Mouse (Mus musculus) heart, adult 2 months (tissue): ENCODE results near the gene Mtmr3. TPM values are rescaled to one million over a fixed set of nuclear protein-coding genes. Genes with fewer than 3 reads are reported as not detected.

Experiments used
- DNase-seq, 2 experiments: peaks; one replicate each; pipeline ENCODE4 v3.0.0; 2021
- H3K27ac ChIP-seq: fragments of 200-600 bp; 2 replicates; pipeline ENCODE4 v1.8.1; 2022
- H3K27me3 ChIP-seq: fragments of 200-500 bp; 2 replicates; pipeline ENCODE4 v1.6.1; 2012; ENCODE audit warnings: mild to moderate bottlenecking, low read length, inconsistent platforms, mixed read lengths; ENCODE audit not compliant: control insufficient read depth, insufficient read depth
- H3K36me3 ChIP-seq: fragments of 200-500 bp; 2 replicates; pipeline ENCODE4 v1.6.1; 2012; ENCODE audit warnings: low read length, inconsistent platforms; ENCODE audit not compliant: control insufficient read depth, insufficient read depth
- H3K4me1 ChIP-seq: fragments of 200-500 bp; 2 replicates; pipeline ENCODE4 v1.6.1; 2011; ENCODE audit warnings: low read length; ENCODE audit not compliant: control insufficient read depth, insufficient read depth
- H3K4me3 ChIP-seq: fragments of 200-600 bp; 2 replicates; pipeline ENCODE4 v1.8.1; 2022
- H3K79me2 ChIP-seq: fragments of 200-500 bp; replicated peaks from 2 replicates; pipeline ENCODE4 v1.6.1; 2012; ENCODE audit warnings: mild to moderate bottlenecking, inconsistent platforms, low read length, moderate library complexity, mixed read lengths; ENCODE audit not compliant: control insufficient read depth, insufficient read depth
- H3K9ac ChIP-seq: fragments of 200-500 bp; 2 replicates; pipeline ENCODE4 v1.6.1; 2012; ENCODE audit warnings: low read depth, mild to moderate bottlenecking, control low read depth, inconsistent platforms, low read length, mixed read lengths
- CTCF ChIP-seq: fragments of 200-600 bp; IDR thresholded peaks from 2 replicates; pipeline ENCODE4 v1.8.1; 2022; ENCODE audit warnings: antibody characterized with exemption, mild to moderate bottlenecking, moderate library complexity
- EP300 ChIP-seq: fragments of 200-500 bp; IDR thresholded peaks from 2 replicates; pipeline ENCODE4 v1.6.1; 2011; ENCODE audit warnings: low read depth, low read length, control low read depth; ENCODE audit not compliant: insufficient read depth
- POLR2A ChIP-seq: fragments of 200-500 bp; IDR thresholded peaks from 2 replicates; pipeline ENCODE4 v1.6.1; 2011; ENCODE audit warnings: mild to moderate bottlenecking, low read depth, low read length, control low read depth; ENCODE audit not compliant: insufficient read depth
- WGBS: fragments of 180-500 bp; shearing (Covaris S2); methylation state at CpG from one replicate; pipeline ENCODE4 v1.1.7; 2018; 5-methylcytosine and 5-hydroxymethylcytosine counted together
- intact Hi-C: fragments of 180-260 bp; cut with DNase I; formaldehyde crosslinking; loops from one replicate; pipeline ENCODE4 v1.15.1; 2025
- polyA plus RNA-seq: library from polyadenylated mRNA; depleted of rRNA; stranded (reverse); fragments of >200 nt; gene quantifications from 2 replicates; pipeline ENCODE4 v1.2.3, GENCODE M21; 2012
- total RNA-seq, 2 experiments: library from RNA; stranded (reverse); gene quantifications; 2 replicates each; pipeline ENCODE4 v1.2.3; 2021

The Mtmr3 gene
- total and polyA plus RNA-seq, 3 experiments = 24.4 to 50.8 (median 43.9) TPM

GRCm38 (mm10) chr11:4452467-4453184, 142.0 kb downstream of the Mtmr3 start:
- 75% methylated on average over 12 of the region's 12 CpGs for WGBS
- no peak overlapping the region for H3K9ac ChIP-seq
- H3K27ac ChIP-seq = no peak overlapping the region
- intact Hi-C loops = no loop called here
- no peaks in the 10 kb centered on the region for H3K36me3 ChIP-seq
- no peak for TF ChIP-seq EP300
- H3K27me3 ChIP-seq = no peaks in the 10 kb centered on the region
- H3K4me3 ChIP-seq = no peak overlapping the region
- H3K79me2 ChIP-seq = no peaks in the 10 kb centered on the region
- no peak for DNase-seq
- H3K4me1 ChIP-seq = no peaks in the 10 kb centered on the region

- no peak overlapping the region for H3K4me3 ChIP-seq
- no peaks in the 10 kb centered on the region for H3K79me2 ChIP-seq
- TF ChIP-seq CTCF (peak; percentile 77), POLR2A (no peak)
- peak; percentile 24 to 45 for DNase-seq
- no peak overlapping the region for H3K9ac ChIP-seq
- H3K4me1 ChIP-seq = no peaks in the 10 kb centered on the region
- 27% methylated on average over 9 of the region's 9 CpGs for WGBS
- intact Hi-C loops = no loop called here
- no peaks in the 10 kb centered on the region for H3K36me3 ChIP-seq
- H3K27me3 ChIP-seq = no peaks in the 10 kb centered on the region
- H3K27ac ChIP-seq = no peak overlapping the region
These were observed 143.5 kb downstream of the Mtmr3 start for GRCm38 (mm10) chr11:4451116-4451515.

- H3K4me1 ChIP-seq = no peaks in the 10 kb centered on the region
- no peaks in the 10 kb centered on the region for H3K79me2 ChIP-seq
- no peak overlapping the region for H3K4me3 ChIP-seq
- WGBS = 88% methylated on average over 9 of the region's 9 CpGs
- TF ChIP-seq CTCF (no peak), POLR2A (no peak), EP300 (no peak)
- H3K27ac ChIP-seq = no peak overlapping the region
- no peaks in the 10 kb centered on the region for H3K27me3 ChIP-seq
- H3K36me3 ChIP-seq = no peaks in the 10 kb centered on the region
- H3K9ac ChIP-seq = no peak overlapping the region
- no peak for DNase-seq
- intact Hi-C loops = no loop called here
These were observed 148.3 kb downstream of the Mtmr3 start for GRCm38 (mm10) chr11:4446195-4446868.

GRCm38 (mm10) chr11:4442280-4442679, 152.4 kb downstream of the Mtmr3 start:
- Histone ChIP-seq H3K27me3 (no peaks in the 10 kb centered on the region), H3K4me1 (no peaks in the 10 kb centered on the region), H3K36me3 (no peaks in the 10 kb centered on the region), H3K4me3 (no peak overlapping the region), H3K79me2 (no peaks in the 10 kb centered on the region), H3K27ac (no peak overlapping the region), H3K9ac (no peak overlapping the region)
- TF ChIP-seq EP300 (no peak), CTCF (no peak), POLR2A (no peak)
- no peak for DNase-seq
- WGBS = 27% methylated on average over 1 of the region's 1 CpGs
- intact Hi-C loops = no loop called here

GRCm38 (mm10) chr11:4440978-4441377, 153.7 kb downstream of the Mtmr3 start, which contains the start of gene Hormad2:
Gene Hormad2 (minus strand): TSS chr11:4441105.
- no peak within 1 kb of the TSS for H3K4me3 ChIP-seq
- H3K4me1 ChIP-seq = no peaks in the 10 kb centered on the region
- intact Hi-C loops = no loop called here
- TF ChIP-seq CTCF = no peak
- no peak for TF ChIP-seq EP300
- TF ChIP-seq POLR2A = no peak
- H3K27ac ChIP-seq = no peak within 1 kb of the TSS
- no peaks in the 10 kb centered on the region for H3K27me3 ChIP-seq
- DNase-seq = no peak
- no peaks in the 10 kb centered on the region for H3K36me3 ChIP-seq
- 45% methylated on average over 19 of the region's 19 CpGs for WGBS
- no peak within 1 kb of the TSS for H3K9ac ChIP-seq
- no peaks in the 10 kb centered on the region for H3K79me2 ChIP-seq

GRCm38 (mm10) chr11:4438211-4438610, 156.5 kb downstream of the Mtmr3 start:
- intact Hi-C loops = loop anchor here (5.0 to 10.0 kb wide), 2 partner anchors 334 to 397 kb away; no protein-coding TSS in a partner anchor
- H3K4me1 ChIP-seq = no peaks in the 10 kb centered on the region
- no peaks in the 10 kb centered on the region for H3K36me3 ChIP-seq
- no peak overlapping the region for H3K27ac ChIP-seq
- no peaks in the 10 kb centered on the region for H3K79me2 ChIP-seq
- DNase-seq = no peak
- no peak overlapping the region for H3K9ac ChIP-seq
- no peaks in the 10 kb centered on the region for H3K27me3 ChIP-seq
- H3K4me3 ChIP-seq = no peak overlapping the region
- WGBS = 38% methylated on average over 2 of the region's 2 CpGs
- TF ChIP-seq POLR2A (no peak), CTCF (no peak), EP300 (no peak)
